ENCODE assay signal across 7 mouse cellular contexts in the genomic region with DNA sequence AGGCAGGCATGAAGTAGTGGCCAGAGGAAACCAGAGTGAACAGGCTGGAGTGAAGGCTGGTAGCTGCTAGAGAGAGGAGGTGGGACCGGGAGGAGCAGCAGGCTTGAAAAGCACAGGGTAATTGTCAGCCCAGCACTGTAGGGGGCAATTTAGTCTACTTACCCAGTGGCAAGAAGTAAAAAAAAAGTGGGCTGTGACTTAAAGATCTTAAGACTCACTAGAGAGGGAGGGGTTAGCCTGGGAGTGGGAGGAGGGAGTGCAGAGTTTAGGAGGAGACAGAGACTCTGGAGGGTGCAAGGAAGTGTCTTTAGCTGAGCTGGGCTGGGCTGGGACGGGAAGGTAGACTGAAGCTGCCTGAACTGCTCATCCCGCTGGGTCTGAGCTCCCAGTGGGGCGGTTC. TPM values are rescaled to one million over a fixed set of nuclear protein-coding genes. Genes with fewer than 3 reads are reported as not detected.
A peak's percentile ranks its signal among the peaks of the same experiment; 100 is the strongest.
DNase-seq lines count a peak whose midpoint lies in the region; ATAC-seq lines count a peak whose summit lies in the region.

Aplnr (plus strand) TSS at position 137 of the 400 bp plus-strand sequence.

- DNase-seq in brain, adult 2 months (ENCODE audit: low read depth, low spot score), result peak; percentile 61
- DNase-seq in heart, postnatal 4 days, result peak; percentile 46
- DNase-seq in right cerebral cortex, postnatal 10 days (ENCODE audit: low spot score in 2 of 2), result no peak
- no peak for DNase-seq in urinary bladder, postnatal 36 days (ENCODE audit: low spot score in 2 of 2)

- no peak within 1 kb of the TSS for H3K4me2 ChIP-seq in embryonic facial prominence, embryonic 12.5 days (replicated peaks)
- H3K4me2 ChIP-seq in liver, embryonic 12.5 days, result 0 out of 2 replicates have a peak within 1 kb of the TSS, but pooled peaks have one; percentile 16
- no peak within 1 kb of the TSS for H3K4me2 ChIP-seq in stomach, embryonic 15.5 days

- H3K9me3 ChIP-seq in embryonic facial prominence, embryonic 12.5 days, result no peaks in the 10 kb centered on the region
- no peaks in the 10 kb centered on the region for H3K9me3 ChIP-seq in liver, embryonic 12.5 days (replicated peaks)
- H3K9me3 ChIP-seq in stomach, embryonic 15.5 days, result no peaks in the 10 kb centered on the region

- H3K27ac ChIP-seq in embryonic facial prominence, embryonic 12.5 days, result 0 out of 2 replicates have a peak within 1 kb of the TSS, but pooled peaks have one; percentile 30
- H3K27ac ChIP-seq in liver, embryonic 12.5 days, result no peak within 1 kb of the TSS
- no peak within 1 kb of the TSS for H3K27ac ChIP-seq in stomach, embryonic 15.5 days

- H3K9ac ChIP-seq in embryonic facial prominence, embryonic 12.5 days, result no peak within 1 kb of the TSS
- H3K9ac ChIP-seq in liver, embryonic 12.5 days, result no peak within 1 kb of the TSS
- H3K9ac ChIP-seq in stomach, embryonic 15.5 days, result no peak within 1 kb of the TSS

- H3K27me3 ChIP-seq in embryonic facial prominence, embryonic 12.5 days, result no peaks in the 10 kb centered on the region
- H3K27me3 ChIP-seq in liver, embryonic 12.5 days (replicated peaks), result peaks cover 53% of the 10 kb centered on the region
- H3K27me3 ChIP-seq in stomach, embryonic 15.5 days (replicated peaks), result no peaks in the 10 kb centered on the region

- 8% methylated on average over 4 of the region's 4 CpGs for WGBS in embryonic facial prominence, embryonic 12.5 days
- WGBS in liver, embryonic 12.5 days (ENCODE audit: insufficient replicate concordance), result 15% methylated on average over 4 of the region's 4 CpGs
- 22% methylated on average over 4 of the region's 4 CpGs for WGBS in stomach, embryonic 15.5 days

- 0 out of 2 replicates have a peak within 1 kb of the TSS, but pooled peaks have one; percentile 5 for H3K4me3 ChIP-seq in embryonic facial prominence, embryonic 12.5 days
- H3K4me3 ChIP-seq in liver, embryonic 12.5 days, result no peak within 1 kb of the TSS
- H3K4me3 ChIP-seq in stomach, embryonic 15.5 days (replicated peaks), result peak within 1 kb of the TSS; percentile 23; the same call in 1 of the 2 replicates

- no peaks in the 10 kb centered on the region for H3K4me1 ChIP-seq in embryonic facial prominence, embryonic 12.5 days
- H3K4me1 ChIP-seq in liver, embryonic 12.5 days, result peaks cover 21% of the 10 kb centered on the region
- H3K4me1 ChIP-seq in stomach, embryonic 15.5 days, result no peaks in the 10 kb centered on the region

- ATAC-seq in embryonic facial prominence, embryonic 12.5 days (ENCODE audit: insufficient number of reproducible peaks, insufficient read depth, low FRiP score, low TSS enrichment), result peak; percentile 68; the same call in 1 of the 2 replicates
- no peak for ATAC-seq in liver, embryonic 12.5 days
- no peak; the same call in 1 of the 2 replicates for ATAC-seq in stomach, embryonic 15.5 days (ENCODE audit: insufficient read depth, low FRiP score, low read depth)

- no peaks in the 10 kb centered on the region for H3K36me3 ChIP-seq in embryonic facial prominence, embryonic 12.5 days
- H3K36me3 ChIP-seq in liver, embryonic 12.5 days, result no peaks in the 10 kb centered on the region
- H3K36me3 ChIP-seq in stomach, embryonic 15.5 days, result no peaks in the 10 kb centered on the region

RNA-seq across cellular contexts. Expression of gene Aplnr, which starts in this region (rescaled TPM):
- polyA plus RNA-seq in embryonic facial prominence, embryonic 12.5 days (2016; fragmentation: Nextera tagmentation; extraction: Ambion mirVana), result 42.7 and 45.3 TPM in 2 replicates
- total RNA-seq in heart, postnatal 4 days (2021), result 100 to 1,000 TPM in 1 of 2 experiments, 10 to 100 TPM in 1; 85.4 to 109 TPM
- polyA plus RNA-seq in liver, embryonic 12.5 days (2016; fragmentation: Nextera tagmentation; extraction: Ambion mirVana), result 5.1 and 5.3 TPM in 2 replicates
- 65.3 and 72.1 TPM in 2 replicates for polyA plus RNA-seq in stomach, embryonic 15.5 days (2015; fragmentation: Nextera tagmentation; extraction: Ambion mirVana)

Comparison
In these comparisons a context has a peak if more than half of its experiments do, and no peak if none do; other contexts are left out.
1. DNase-seq: peak in brain, adult 2 months (single experiment) and heart, postnatal 4 days (single experiment); none in right cerebral cortex, postnatal 10 days (0 of 2) and urinary bladder, postnatal 36 days (0 of 2).